Mouse (Mus musculus) frontal cortex, postnatal 25 days (tissue): ENCODE results near the gene Nfkbie.

ENCODE experiments used
- DNase-seq, 2 experiments: peaks; one replicate each; pipeline ENCODE4 v3.0.0; 2022; ENCODE audit warnings: low spot score in 2 of 2

The Nfkbie gene

DNA sequence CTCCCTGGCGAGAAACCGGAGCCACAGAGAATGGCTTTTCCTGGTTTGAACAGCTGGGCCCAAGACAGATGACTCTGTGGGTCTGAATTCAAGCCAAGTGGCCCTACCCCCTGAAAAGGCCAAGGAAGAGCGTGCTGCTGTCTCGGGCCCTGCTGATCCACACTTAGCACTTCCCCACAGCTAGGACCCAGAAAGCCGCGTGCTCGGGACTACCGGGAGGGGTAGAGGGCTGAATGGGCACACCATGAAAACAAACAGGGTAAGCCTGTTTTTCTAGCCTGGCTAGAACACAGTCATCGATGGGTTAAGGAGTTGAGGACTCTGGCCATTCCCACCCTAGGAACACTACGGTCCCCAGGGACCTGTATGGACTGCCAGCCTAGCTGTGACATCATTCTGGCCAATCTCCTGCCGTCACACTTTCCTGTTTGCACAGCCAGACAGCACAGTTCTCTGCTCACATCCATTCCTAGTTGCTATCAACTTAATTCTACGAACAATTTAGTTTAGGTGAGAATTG lies 25.5 kb downstream of the Nfkbie start:
- DNase-seq, result no peak

DNA sequence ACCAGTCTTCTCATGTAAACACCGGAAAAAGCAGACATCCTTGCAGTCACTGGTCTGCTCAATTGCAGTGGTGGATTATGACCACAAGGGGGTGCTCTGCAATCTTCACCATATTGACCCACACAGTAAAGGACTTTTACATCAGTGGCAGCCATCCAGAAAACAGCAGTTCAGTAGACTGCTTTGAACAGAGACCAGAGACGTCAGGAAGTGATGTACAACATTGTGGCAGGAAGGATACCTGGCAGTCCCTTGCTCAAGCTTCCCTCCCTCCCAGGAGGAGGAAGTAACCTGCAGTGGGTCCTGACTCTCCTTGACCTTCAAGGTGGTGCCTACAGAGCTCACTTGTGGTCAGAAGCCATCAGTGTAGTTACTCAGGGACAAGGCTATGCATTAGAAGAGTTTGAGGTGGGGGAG lies 26.1 kb downstream of the Nfkbie start:
- DNase-seq, result peak in 1 of 2 experiments; percentile 48

DNA sequence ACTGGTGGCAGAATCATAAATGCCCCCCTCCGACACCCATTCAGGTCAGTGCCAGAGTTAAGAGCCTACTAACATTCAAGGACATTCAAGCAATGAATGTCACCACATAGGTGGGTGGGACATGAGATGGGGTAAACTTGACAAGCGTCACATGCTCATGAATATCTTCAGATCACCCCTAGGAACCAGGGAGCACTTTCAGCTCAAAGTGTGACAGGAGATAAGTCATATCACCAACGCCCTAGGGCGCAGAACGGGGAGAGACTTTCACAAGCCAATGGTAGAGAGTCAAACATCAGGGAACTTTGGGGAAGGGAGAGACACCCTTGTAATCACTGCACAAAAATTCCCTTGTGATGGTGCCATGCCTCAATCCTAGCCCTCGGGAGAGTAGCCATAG lies 26.7 kb downstream of the Nfkbie start:
- DNase-seq, result no peak

DNA sequence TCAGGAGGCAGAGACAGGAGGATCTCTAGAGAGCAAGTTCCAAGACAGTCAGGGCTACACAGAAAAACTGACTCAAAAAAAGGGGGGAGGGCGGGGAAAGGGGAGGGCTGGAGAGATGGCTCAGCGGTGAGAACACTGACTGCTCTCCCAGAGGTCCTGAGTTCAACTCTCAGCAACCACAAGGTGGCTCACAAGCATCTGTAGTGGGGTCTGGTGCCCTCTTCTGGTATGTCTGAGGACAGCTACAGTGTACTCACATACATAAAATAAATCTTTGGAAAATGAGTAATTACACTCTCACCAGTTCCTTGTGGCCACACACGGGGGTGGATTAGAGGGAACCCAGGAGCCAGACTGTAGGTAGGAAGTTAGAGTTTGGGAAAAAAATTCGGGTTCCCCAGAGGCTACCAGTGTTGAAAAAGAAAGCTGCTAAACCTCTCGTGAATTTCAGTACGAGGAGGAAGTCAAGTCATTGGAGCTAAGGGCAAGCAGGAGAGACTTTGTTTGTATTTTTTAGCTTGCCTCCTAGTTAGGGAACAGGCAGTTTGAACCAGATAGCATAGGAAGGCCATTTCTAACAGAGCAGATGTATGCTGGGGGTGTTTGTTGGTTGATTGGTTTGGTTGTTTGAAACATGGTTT lies 27.3 kb downstream of the Nfkbie start:
- no peak for DNase-seq

DNA sequence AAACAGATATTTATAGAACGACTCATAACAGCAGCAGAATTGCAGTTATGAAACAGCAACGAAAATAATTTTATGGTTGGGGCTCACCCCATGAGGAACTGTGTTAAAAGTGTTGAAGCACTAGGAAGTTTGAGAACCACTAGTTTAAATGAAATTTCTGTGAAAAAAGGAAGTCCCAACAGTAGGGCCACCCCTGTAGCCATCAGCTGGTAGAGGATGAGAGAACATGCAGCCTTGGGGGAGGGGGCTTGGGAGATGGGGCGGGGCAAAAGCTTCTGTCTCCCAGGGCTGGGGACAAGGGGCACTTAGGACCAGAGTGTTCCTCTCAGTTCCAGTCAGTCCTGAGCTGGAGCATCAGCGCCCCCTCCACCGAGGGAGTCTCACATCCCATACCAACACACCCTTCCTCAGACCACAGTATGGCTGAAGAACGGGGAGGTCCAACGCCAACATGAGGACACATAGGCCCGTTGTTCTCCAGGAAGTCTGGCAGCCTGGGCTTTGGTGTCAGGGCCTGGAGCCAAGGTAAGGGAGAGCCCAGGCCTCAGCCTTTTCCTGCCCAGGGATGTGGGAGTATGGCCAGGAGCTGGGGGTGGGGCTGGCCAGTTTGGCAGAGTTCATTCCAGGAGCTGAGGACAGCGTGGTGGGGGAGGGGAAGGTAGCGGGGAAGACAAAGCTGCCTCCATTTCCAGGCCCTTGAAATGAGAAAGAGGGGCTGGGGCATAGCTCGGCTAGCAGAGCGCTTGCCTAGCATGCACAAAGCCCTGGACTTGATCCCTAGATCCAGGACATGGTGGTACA lies 28.8 kb downstream of the Nfkbie start:
- DNase-seq, result peak; percentile 44 to 45

DNA sequence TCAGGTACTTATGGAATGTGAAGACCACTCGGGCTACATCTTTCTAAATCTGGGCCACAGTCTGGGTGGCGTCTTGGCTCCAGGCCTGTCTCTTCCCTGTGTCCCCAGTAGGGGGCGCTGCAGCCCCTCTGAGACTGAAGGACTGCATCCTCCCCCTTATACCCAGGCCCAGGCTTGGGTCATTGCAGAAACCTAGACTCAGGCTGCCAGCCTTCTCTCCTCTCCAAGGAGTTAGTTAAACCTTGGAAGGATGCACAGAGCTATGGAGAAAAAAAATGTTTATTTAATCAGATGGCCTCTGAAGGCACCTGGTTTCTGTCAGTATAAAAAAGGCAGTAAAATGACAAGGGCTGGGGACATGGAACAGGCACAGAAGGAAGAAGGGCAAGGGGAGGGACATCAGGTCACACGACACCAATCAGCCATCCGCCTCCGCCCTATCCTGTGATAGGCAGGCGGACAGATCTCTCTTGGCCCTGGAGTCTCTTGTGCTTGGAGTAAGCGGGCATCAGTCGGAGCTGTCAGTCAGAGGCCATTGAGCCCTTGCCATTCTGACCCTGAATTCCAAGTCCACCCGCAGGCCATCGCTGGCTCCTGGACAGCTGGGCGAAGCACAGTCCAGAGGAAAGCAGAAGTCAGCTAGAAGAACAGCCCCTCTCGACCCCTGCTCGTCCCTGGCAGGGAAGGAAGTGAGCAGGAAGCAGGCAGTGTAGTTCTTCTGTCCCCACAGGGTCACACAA lies 29.6 kb downstream of the Nfkbie start:
- DNase-seq, result peak; percentile 57 to 78

DNA sequence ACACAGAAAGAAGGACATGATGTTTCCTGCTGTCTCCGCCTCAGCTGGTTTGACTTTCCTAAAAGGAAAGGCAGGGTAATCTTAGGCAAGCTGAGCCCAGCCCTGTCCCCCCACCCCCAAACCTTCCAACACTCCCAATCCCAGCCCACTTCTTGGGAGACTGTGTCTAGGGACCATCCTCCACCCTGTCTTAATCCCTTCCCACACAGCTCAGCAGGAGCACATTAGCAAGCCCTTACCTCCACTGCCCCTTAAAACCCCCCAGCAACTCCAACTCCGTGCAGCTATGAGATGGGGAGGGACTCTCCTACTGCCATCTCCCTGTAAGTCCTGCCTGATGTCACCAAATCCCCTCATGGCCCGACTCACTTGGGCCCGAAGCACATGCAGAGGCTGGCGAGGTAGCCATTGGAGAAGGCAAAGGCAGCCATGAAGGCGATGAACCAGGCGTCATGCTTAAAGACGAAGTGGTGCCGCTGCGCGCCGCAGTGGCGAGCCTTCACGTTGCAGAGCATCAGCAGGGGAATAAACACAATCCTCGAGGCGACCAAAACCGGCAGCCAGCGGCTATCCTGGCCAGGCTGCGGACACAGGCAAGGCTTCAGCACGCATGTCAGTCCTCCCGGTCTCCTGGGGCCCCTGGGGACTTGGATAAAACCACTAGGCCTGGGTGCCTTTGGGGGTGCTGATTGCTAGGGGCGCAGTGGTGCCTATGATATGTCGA lies 30.4 kb downstream of the Nfkbie start:
- DNase-seq, result no peak

DNA sequence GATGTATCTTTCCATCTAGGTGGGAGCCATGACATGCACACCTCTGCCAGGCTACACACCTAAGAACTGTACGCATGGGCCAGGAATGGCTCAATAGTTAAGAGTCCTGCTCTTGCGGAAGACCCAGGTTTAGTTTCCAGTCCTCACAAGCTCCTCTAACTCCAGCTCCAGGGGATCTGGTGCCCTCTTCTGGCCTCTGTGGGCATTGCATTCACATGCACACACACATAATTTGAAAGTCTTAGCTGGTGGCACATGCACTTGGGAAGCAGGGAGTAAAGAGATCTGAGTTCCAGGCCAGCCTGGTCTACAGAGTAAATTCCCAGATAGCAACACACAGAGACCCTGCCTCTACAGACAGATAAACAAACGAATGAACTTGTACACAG lies 30.9 kb downstream of the Nfkbie start:
- no peak for DNase-seq

DNA sequence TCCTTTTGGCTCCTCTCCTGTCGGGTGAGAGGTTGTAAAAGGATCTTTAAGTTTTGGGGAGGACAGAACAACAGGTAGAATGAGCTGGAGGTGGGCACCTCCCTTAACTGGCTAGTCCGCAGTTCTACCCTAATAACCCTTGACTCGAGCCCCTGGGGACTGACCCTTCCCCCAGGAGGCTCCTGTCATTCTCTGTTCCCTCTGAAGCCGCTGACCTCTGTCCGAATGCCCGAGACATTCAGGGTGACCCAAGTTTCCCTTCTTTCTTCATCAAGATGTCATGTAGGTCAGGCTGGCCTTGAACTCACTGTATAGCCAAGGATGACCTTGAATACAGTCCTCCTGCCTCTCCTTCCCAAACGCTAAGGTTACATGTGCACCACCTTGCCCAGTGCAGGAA lies 32.9 kb downstream of the Nfkbie start:
- DNase-seq, result no peak

DNA sequence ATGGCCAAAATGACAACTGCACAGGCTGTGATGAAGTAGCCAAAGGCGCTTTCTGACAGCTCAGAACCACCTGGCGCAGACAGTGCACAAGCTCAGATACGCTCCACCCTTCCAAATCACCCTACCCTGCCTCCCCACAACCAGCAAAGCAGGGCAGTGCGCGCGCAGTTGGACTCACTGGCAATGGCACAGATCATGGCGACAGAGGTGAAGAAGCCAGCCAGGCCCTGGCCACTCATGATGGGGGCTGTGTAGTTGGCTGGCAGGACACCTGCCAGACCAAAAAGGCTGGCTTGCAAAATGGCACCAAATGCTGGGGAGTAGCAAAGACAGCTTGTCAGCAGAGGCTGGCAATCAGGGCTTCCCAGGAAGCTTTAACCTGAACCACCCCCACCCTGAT lies 33.7 kb downstream of the Nfkbie start:
- no peak for DNase-seq

DNA sequence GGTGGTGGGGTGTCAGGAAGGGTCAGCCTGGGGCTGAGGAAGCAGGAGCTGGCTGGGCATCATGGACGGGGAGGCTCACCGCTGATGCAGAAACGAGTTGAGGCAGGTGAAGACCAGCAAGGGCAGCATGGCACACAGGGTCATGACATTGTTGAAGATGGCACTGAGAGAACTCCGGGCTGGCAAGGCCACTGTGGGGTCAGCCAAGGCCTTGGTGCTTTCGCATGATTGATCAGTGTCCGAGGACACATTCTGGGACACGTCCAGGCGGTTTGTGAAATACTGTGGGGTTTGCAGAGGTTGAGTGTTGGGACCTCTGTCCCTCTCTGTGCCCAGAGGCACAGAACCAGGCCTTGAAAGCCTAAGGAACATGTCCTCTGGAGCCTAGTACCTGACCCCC lies 34.3 kb downstream of the Nfkbie start:
- no peak for DNase-seq

DNA sequence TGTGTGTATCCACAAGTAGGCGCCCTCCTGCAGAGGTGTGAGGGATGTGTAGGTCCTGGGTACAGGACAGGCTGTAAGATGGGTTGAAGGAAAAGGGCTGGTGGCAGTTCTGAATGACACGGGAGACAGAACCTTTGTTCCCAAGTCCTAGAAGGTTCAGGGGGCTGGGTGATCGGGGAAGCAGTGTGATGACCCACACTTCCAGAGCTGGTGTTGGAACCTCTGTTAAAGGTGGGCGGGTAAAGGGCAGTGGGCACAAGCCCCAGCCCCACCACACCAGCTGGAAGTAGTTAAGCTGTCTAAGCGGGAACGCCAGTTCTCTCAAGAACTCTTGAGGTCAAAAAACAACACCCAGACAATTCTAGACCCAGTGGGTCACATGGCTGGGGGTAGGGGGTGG lies 34.9 kb downstream of the Nfkbie start:
- no peak for DNase-seq

DNA sequence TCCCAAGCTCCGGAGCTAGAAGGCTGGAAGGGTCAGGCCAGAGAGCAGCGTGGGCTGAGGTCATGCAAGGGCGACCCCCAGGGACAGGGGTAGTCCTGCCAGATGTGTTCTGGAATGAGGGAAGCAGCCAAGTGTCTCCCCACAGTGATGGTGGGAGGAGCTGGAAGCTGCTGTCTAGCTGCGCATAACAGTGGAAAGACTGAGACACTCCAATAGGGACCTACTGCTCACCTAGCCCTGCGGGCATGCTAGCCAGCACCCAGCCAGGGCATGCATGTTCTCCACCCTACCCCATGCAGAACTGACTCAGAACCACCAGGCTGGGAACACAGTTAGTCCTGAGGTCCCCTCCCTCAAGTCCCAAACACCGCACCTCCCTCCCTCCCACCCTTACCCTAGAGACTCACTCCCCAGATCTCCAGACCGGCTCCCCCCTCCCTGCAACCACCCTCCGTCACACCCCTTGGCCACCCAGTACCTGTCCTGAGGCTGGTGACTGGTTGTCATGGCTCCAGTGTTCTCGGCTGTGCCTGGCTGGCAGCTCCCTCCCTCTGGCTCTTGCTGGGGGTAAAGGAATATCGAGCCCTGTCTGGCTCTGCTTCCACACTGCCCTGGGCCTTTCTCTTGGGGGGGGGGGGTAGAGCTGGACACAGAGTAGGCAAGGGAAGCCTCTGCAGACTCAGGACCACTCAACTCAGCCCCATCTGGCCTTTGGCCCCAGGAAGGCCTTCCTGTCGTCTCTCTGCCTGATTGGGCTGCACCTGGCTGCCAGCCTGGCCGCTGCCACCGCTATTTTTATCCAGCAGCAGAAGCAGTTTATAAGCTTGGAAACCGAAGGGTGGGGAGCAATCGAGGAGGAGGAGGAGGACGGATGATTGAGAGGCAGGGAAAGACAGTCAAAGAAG lies 36.5 kb downstream of the Nfkbie start:
- DNase-seq, result no peak

DNA sequence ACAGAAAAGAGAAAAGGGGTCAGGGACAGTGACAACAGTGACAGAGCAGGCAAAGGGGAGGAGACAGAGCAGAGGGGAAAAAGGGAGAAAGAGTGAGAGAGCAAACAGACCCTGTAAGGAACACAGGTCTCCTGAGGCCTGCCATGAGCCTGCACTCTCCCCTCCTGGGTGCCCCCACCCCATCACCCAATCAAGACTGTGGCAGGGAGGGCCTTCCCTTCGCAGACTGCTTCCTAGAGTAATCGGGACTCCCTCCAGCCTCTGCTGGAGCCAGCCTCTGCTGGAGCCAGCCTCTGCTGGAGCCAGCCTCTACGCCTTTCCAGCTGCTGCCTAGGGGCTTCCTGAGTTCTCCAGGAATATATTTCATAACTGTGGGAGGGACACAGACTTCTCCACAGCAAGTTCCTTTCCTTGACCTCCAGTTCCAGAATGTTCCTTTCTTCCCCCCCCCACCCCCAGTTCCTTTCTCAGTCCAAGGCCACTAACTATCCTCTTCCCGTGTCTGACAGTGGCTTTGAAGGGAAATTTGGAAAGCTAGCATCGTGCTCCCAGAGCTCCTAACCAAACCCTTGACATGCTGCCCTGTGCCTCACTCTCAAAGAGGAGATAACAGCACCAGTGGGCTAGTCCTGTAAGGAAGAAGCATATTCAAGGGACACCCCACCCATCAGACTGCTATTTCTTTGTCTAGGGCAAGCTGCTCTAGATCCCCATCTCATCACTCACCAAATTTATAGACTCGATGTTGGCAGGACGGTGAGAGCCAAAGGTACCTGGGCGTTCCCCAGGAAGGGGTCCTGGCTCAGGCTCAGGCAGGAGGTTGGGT lies 37.3 kb downstream of the Nfkbie start:
- DNase-seq, result no peak

DNA sequence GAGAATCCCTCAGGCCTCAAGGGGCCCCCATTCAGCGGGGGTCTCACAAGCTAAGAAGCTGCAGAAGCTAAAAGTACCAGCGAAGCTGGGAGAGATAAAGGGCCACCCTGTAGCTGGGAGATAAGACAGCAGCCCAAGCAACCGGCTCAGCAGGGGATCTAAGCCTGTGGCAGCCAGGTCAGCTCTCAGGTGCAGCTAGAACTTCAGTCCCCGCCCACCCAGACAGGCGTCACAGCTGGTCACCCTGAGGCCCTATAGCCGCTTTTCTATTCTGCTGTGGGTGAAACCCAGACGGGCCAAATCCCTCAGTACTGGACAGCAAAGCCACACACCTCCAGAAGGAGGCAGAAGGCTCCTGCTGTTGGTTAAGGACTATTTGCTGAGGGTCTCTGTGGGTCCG lies 38.0 kb downstream of the Nfkbie start:
- no peak for DNase-seq

DNA sequence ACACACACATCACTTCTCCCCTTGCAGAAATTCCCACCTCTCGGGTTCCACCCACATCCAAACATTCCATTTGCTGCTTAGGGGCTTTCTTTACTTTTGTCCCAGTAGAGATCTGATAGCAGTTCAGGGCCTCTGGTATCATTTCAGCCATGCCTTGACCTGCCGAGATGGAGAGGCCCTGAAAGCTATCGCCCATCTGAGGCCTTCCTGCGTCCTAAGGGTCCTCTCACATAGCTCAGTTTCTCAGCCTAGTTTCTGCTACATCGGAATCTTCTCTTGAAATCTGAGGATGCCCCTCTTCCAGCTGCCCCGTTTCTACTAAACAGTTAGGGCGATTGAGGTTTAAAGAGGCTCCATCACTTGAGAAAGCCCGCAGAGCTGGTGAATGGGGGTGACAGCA lies 38.7 kb downstream of the Nfkbie start:
- DNase-seq, result no peak

DNA sequence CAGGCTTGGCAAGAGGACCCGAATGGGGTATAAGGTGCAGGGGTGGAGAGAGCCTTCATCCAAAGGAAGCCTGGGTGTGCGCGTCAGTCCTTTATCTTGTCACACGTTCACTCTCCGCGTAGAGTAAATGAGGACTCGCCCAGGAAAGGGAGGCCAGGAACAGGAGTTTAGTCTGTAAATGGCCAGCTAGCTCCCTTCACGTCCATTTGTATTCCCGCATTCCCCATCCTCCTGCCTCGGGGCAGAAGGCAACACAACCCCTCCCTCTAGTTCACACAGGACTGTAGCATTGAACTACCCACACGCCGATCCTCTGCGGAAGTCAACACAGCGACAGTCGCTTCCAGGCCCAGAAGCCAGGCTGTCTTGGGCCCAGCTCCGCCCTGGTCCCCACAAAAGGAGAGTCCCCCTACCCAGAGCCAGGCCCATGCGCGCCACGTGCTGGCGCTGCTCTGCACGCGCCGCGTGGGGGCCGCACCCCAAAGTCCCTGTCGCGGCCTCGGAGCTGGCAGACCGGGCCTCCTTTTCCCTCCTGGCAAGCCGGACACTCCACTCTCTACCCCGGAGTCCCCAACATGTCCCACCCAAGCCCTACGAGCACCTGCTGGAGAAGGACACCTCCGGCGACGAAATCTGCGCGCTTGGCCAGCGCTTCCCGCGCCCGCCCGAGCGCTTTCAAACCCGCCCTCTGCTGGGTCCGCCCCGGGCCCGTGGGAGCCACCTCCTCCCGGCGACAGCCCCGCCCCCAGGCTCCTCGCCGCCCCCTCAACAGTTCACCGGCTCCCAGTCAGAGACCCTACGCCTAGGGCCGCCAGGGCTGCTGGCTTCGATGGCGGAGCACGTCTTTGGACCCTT lies 39.6 kb downstream of the Nfkbie start:
- no peak for DNase-seq

DNA sequence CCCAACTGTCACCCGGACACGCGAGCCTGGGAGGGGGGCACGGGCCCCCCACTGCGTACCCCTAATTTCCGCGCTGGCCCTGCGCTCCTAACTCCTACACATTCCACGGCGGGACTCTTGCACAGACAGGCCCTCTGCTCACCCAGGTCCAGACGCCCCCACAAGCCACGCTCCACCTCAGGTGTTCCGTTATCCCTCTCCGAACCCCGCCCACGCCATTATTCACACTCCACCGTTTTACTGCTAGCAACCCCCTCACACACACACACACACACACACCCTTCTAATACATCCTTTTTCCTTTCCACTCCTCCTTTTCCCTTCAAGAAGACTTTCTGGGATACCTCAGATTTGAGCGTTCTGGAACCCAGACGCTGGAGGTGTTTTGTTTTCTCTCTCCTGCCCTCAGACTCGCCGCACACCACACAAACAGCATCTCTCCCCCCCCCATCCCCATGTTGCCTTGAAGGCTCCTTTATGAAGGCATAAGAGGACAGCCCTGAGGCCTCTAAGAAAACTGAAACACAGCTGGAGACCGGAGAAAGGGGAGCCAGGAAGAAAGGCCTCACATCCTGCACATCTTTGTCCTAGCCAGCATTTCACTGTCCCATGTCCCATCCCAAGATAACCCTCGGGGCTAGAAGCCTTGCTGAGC lies 40.4 kb downstream of the Nfkbie start:
- no peak for DNase-seq
